Mouse (Mus musculus) gonadal fat pad, adult 2 months (tissue): ENCODE data around the gene Gm20835. TPM values are rescaled to one million over a fixed set of nuclear protein-coding genes. Genes with fewer than 3 reads are reported as not detected.
"Not testable (repeated sequence)": the region's sequence is repeated elsewhere in the genome, so short reads cannot be mapped to it uniquely, and the experiment has no call there.

Experiments used
- DNase-seq: peaks from one replicate; pipeline ENCODE4 v3.0.0-alpha.2; 2012; ENCODE audit warnings: low read depth
- polyA plus RNA-seq: library from polyadenylated mRNA; depleted of rRNA; stranded (reverse); fragments of >200 nt; gene quantifications from 2 replicates; pipeline ENCODE4 v1.2.3, GENCODE M21; 2012; rRNA removed

The Gm20835 gene
- polyA plus RNA-seq = not detected in 2 replicates

- not testable (repeated sequence) for DNase-seq
These were observed at the start of gene Gm20835 for GRCm38 (mm10) chrY:36735190-36735589. TSS of gene Gm20835 (minus strand) at chrY:36735290.
